Mouse (Mus musculus) embryo, embryonic 10.5 days (tissue): ENCODE results near the gene Ispd.
"Not testable (repeated sequence)": the region's sequence is repeated elsewhere in the genome, so short reads cannot be mapped to it uniquely, and the experiment has no call there.

Experiments
- DNase-seq: peaks from one replicate; pipeline ENCODE4 v3.0.0-alpha.2; 2015; ENCODE audit warnings: low spot score

The Ispd gene

GRCm38 (mm10) chr12:36381441-36382340, at the start of gene Ispd, which contains the start of gene D630036H23Rik:
TSS of gene Ispd (plus strand) at chr12:36381450.
TSS of gene D630036H23Rik (minus strand) at chr12:36382181.
- DNase-seq: peak; percentile 85

- DNase-seq: no peak
Observed at GRCm38 (mm10) chr12:36332676-36333075, 48.6 kb upstream of the Ispd start.

- no peak for DNase-seq
Observed at GRCm38 (mm10) chr12:36333837-36334281, 47.4 kb upstream of the Ispd start.

- DNase-seq: peak; percentile 10
Observed at GRCm38 (mm10) chr12:36344131-36344530, 37.1 kb upstream of the Ispd start.

- DNase-seq: no peak
Observed at GRCm38 (mm10) chr12:36360064-36360463, 21.2 kb upstream of the Ispd start.

- no peak for DNase-seq
Observed at GRCm38 (mm10) chr12:36360693-36361092, 20.6 kb upstream of the Ispd start.

GRCm38 (mm10) chr12:36364013-36364412, 17.2 kb upstream of the Ispd start:
- no peak for DNase-seq

- DNase-seq: peak; percentile 2
Observed at GRCm38 (mm10) chr12:36373237-36373998, 7.8 kb upstream of the Ispd start.

GRCm38 (mm10) chr12:36376391-36376790, 4.9 kb upstream of the Ispd start:
- DNase-seq: not testable (repeated sequence)

- DNase-seq: peak; percentile 70
Observed at GRCm38 (mm10) chr12:36380254-36380653, 996 bp upstream of the Ispd start.

GRCm38 (mm10) chr12:36380806-36381205, 444 bp upstream of the Ispd start:
- peak; percentile 53 for DNase-seq

- no peak for DNase-seq
Observed at GRCm38 (mm10) chr12:36385386-36385785, 4.1 kb downstream of the Ispd start.

- DNase-seq: no peak
Observed at GRCm38 (mm10) chr12:36386991-36387390, 5.7 kb downstream of the Ispd start.

- DNase-seq: no peak
Observed at GRCm38 (mm10) chr12:36395115-36395514, 13.9 kb downstream of the Ispd start.

GRCm38 (mm10) chr12:36423677-36424076, 42.4 kb downstream of the Ispd start:
- DNase-seq: peak; percentile 38

- DNase-seq: peak; percentile 18
Observed at GRCm38 (mm10) chr12:36425258-36425657, 44.0 kb downstream of the Ispd start.

GRCm38 (mm10) chr12:36426163-36427045, 45.2 kb downstream of the Ispd start:
- peak; percentile 47 for DNase-seq

GRCm38 (mm10) chr12:36436956-36437355, 55.7 kb downstream of the Ispd start:
- no peak for DNase-seq

- no peak for DNase-seq
Observed at GRCm38 (mm10) chr12:36439396-36439795, 58.1 kb downstream of the Ispd start.

GRCm38 (mm10) chr12:36456002-36456401, 74.8 kb downstream of the Ispd start:
- DNase-seq: no peak

GRCm38 (mm10) chr12:36457726-36458125, 76.5 kb downstream of the Ispd start:
- no peak for DNase-seq
